Mouse (Mus musculus) thymus, adult 2 months (tissue): Measurements from ENCODE around the gene Cpox. TPM values are rescaled to one million over a fixed set of nuclear protein-coding genes. Genes with fewer than 3 reads are reported as not detected.

ENCODE experiments used
- DNase-seq: peaks from one replicate; pipeline ENCODE4 v3.0.0; 2021
- H3K27ac ChIP-seq: fragments of 200-500 bp; 2 replicates; pipeline ENCODE4 v1.5.1; 2012; ENCODE audit warnings: low read length, control low read depth; ENCODE audit not compliant: control insufficient read depth, insufficient read depth
- H3K27me3 ChIP-seq: fragments of 200-500 bp; 2 replicates; pipeline ENCODE4 v1.6.1; 2012; ENCODE audit warnings: mild to moderate bottlenecking, low read length, moderate library complexity, mixed read lengths; ENCODE audit not compliant: control insufficient read depth, insufficient read depth
- H3K36me3 ChIP-seq: fragments of 200-500 bp; 2 replicates; pipeline ENCODE4 v1.6.1; 2012; ENCODE audit warnings: mild to moderate bottlenecking, low read length, moderate library complexity; ENCODE audit not compliant: control insufficient read depth, insufficient read depth
- H3K4me1 ChIP-seq: fragments of 200-500 bp; replicated peaks from 2 replicates; pipeline ENCODE4 v1.6.1; 2012; ENCODE audit warnings: low read length; ENCODE audit not compliant: control insufficient read depth, insufficient read depth
- H3K4me3 ChIP-seq: fragments of 200-500 bp; 2 replicates; pipeline ENCODE4 v1.5.1; 2012; ENCODE audit warnings: mild to moderate bottlenecking, low read length, control low read depth, moderate library complexity; ENCODE audit not compliant: control insufficient read depth, insufficient read depth
- CTCF ChIP-seq: fragments of 200-500 bp; IDR thresholded peaks from 2 replicates; pipeline ENCODE4 v1.5.1; 2012; ENCODE audit warnings: mild to moderate bottlenecking, control low read depth, low read length, moderate library complexity, borderline replicate concordance; ENCODE audit not compliant: control insufficient read depth, poor library complexity, insufficient read depth; ENCODE audit errors: extremely low read depth
- POLR2A ChIP-seq: fragments of 200-500 bp; IDR thresholded peaks from 2 replicates; pipeline ENCODE4 v1.6.1; 2012; ENCODE audit warnings: mild to moderate bottlenecking, low read length, control low read depth, moderate library complexity; ENCODE audit not compliant: control insufficient read depth, poor library complexity, insufficient read depth; ENCODE audit errors: extremely low read depth
- WGBS: fragments of 180-500 bp; shearing (Covaris S2); methylation state at CpG from one replicate; pipeline ENCODE4 v1.1.7; 2018; 5-methylcytosine and 5-hydroxymethylcytosine counted together
- polyA plus RNA-seq: library from polyadenylated mRNA; depleted of rRNA; stranded (reverse); fragments of >200 nt; gene quantifications from 2 replicates; pipeline ENCODE4 v1.2.3, GENCODE M21; 2012; rRNA removed

The Cpox gene
- 14.1 and 16.9 TPM in 2 replicates for polyA plus RNA-seq

GRCm38 (mm10) chr16:58669917-58670630 is at the start of gene Cpox:
Cpox (plus strand) TSS chr16:58670292.
- Histone ChIP-seq H3K36me3 (peaks cover 14% of the 10 kb centered on the region; the same call in 1 of the 2 replicates), H3K4me1 (no peaks in the 10 kb centered on the region; the same call in 1 of the 2 replicates), H3K4me3 (peak within 1 kb of the TSS; percentile 71), H3K27ac (no peak within 1 kb of the TSS), H3K27me3 (no peaks in the 10 kb centered on the region)
- DNase-seq = peak; percentile 75
- WGBS = 1% methylated on average over 51 of the region's 51 CpGs
- TF ChIP-seq CTCF = peak; percentile 86
- peak; percentile 58; the same call in 1 of the 2 replicates for TF ChIP-seq POLR2A

- no peaks in the 10 kb centered on the region for H3K4me1 ChIP-seq
- TF ChIP-seq CTCF = no peak
- no peak for TF ChIP-seq POLR2A
- H3K27me3 ChIP-seq = no peaks in the 10 kb centered on the region
- no peak for DNase-seq
- H3K27ac ChIP-seq = no peak overlapping the region
- WGBS = 94% methylated on average over 3 of the region's 3 CpGs
- no peak overlapping the region for H3K4me3 ChIP-seq
- H3K36me3 ChIP-seq = no peaks in the 10 kb centered on the region
These were observed 47.7 kb upstream of the Cpox start for GRCm38 (mm10) chr16:58622377-58622776.

- no peaks in the 10 kb centered on the region for H3K4me1 ChIP-seq
- no peaks in the 10 kb centered on the region for H3K36me3 ChIP-seq
- WGBS = 89% methylated on average over 4 of the region's 4 CpGs
- no peak for TF ChIP-seq CTCF
- TF ChIP-seq POLR2A = no peak
- no peak for DNase-seq
- H3K4me3 ChIP-seq = no peak overlapping the region
- no peaks in the 10 kb centered on the region for H3K27me3 ChIP-seq
- H3K27ac ChIP-seq = no peak overlapping the region
These were observed 47.0 kb upstream of the Cpox start for GRCm38 (mm10) chr16:58623114-58623513.

GRCm38 (mm10) chr16:58623944-58624343 is 46.1 kb upstream of the Cpox start:
- DNase-seq = peak; percentile 10
- H3K27me3 ChIP-seq = no peaks in the 10 kb centered on the region
- 78% methylated on average over 6 of the region's 6 CpGs for WGBS

GRCm38 (mm10) chr16:58627597-58628335 is 42.3 kb upstream of the Cpox start:
- Histone ChIP-seq H3K4me1 (no peaks in the 10 kb centered on the region), H3K27ac (no peak overlapping the region), H3K4me3 (no peak overlapping the region), H3K36me3 (no peaks in the 10 kb centered on the region), H3K27me3 (no peaks in the 10 kb centered on the region)
- no peak for DNase-seq
- TF ChIP-seq CTCF (no peak), POLR2A (no peak)
- WGBS = 95% methylated on average over 4 of the region's 4 CpGs

More at GRCm38 (mm10) chr16:58623944-58624343, 46.1 kb upstream of the Cpox start:
- Histone ChIP-seq H3K4me3 (no peak overlapping the region), H3K27ac (no peak overlapping the region), H3K36me3 (no peaks in the 10 kb centered on the region), H3K4me1 (no peaks in the 10 kb centered on the region)
- no peak for TF ChIP-seq CTCF
- TF ChIP-seq POLR2A = no peak

GRCm38 (mm10) chr16:58628336-58628680 is 41.8 kb upstream of the Cpox start:
- no peak overlapping the region for H3K4me3 ChIP-seq
- no peak for DNase-seq
- no peaks in the 10 kb centered on the region for H3K4me1 ChIP-seq
- TF ChIP-seq CTCF = no peak
- no peak for TF ChIP-seq POLR2A
- H3K36me3 ChIP-seq = no peaks in the 10 kb centered on the region
- no peaks in the 10 kb centered on the region for H3K27me3 ChIP-seq
- no peak overlapping the region for H3K27ac ChIP-seq
- 89% methylated on average over 1 of the region's 2 CpGs for WGBS
